Mouse (Mus musculus): Measurements from ENCODE around the gene Olfr763. TPM values are rescaled to one million over a fixed set of nuclear protein-coding genes. Genes with fewer than 3 reads are reported as not detected.
"Not testable (repeated sequence)": the region's sequence is repeated elsewhere in the genome, so short reads cannot be mapped to it uniquely, and the experiment has no call there.

Olfr763 gene
- not detected in 2 replicates for polyA plus RNA-seq (2015; fragmentation: Nextera tagmentation; extraction: Ambion mirVana)

GRCm38 (mm10) chr10:129010288-129010841 is at the start of gene Olfr763:
Gene Olfr763, plus strand, starts transcription at chr10:129010791.
- no peak for ATAC-seq
- Histone ChIP-seq H3K36me3 (ENCODE audit: poor library complexity, severe bottlenecking) (no peaks in the 10 kb centered on the region), H3K4me1 (no peaks in the 10 kb centered on the region), H3K4me3 (no peak within 1 kb of the TSS), H3K9ac (no peak within 1 kb of the TSS), H3K27me3 (no peaks in the 10 kb centered on the region), H3K4me2 (no peak within 1 kb of the TSS), H3K27ac (no peak within 1 kb of the TSS), H3K9me3 (replicated peaks) (no peaks in the 10 kb centered on the region)
- WGBS: 80% methylated on average over 2 of the region's 2 CpGs

GRCm38 (mm10) chr10:128964961-128965360 is 45.6 kb upstream of the Olfr763 start:
- H3K4me1 ChIP-seq: no peaks in the 10 kb centered on the region
- H3K4me2 ChIP-seq: no peak overlapping the region
- no peak overlapping the region for H3K27ac ChIP-seq
- H3K4me3 ChIP-seq: no peak overlapping the region
- no peaks in the 10 kb centered on the region for H3K36me3 ChIP-seq (ENCODE audit: poor library complexity, severe bottlenecking)
- no peaks in the 10 kb centered on the region for H3K9me3 ChIP-seq (replicated peaks)
- 69% methylated on average over 2 of the region's 2 CpGs for WGBS
- no peak overlapping the region for H3K9ac ChIP-seq
- no peak for ATAC-seq
- no peaks in the 10 kb centered on the region for H3K27me3 ChIP-seq

GRCm38 (mm10) chr10:128965871-128966270 is 44.7 kb upstream of the Olfr763 start:
- Histone ChIP-seq H3K27ac (no peak overlapping the region), H3K4me2 (no peak overlapping the region), H3K9ac (no peak overlapping the region), H3K4me1 (no peaks in the 10 kb centered on the region), H3K4me3 (no peak overlapping the region), H3K27me3 (no peaks in the 10 kb centered on the region), H3K9me3 (replicated peaks) (no peaks in the 10 kb centered on the region), H3K36me3 (ENCODE audit: poor library complexity, severe bottlenecking) (no peaks in the 10 kb centered on the region)
- 84% methylated on average over 6 of the region's 6 CpGs for WGBS
- ATAC-seq: no peak

DNA sequence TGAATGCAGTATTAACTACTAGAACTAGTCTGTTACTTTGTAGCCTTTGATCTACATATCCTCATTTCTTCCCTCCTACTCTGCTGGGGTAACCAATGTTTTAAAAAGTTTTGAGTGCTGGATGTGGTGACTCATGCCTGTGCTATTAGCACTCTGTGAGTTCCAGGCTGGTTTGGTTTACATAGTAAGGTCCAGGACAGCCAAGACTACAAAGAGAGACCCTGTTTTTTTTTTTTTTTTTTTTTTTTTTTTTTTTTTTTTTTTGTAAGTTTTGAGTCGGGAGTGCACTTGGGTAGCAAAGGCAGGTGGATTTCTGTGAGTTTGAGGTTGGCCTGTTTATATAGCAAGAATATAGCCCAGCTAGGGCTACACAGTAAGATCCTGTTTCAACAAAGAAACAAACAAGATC is 42.2 kb upstream of the Olfr763 start:
- no peak for ATAC-seq
- 44% methylated on average over 1 of the region's 1 CpGs for WGBS
- no peak overlapping the region for H3K9ac ChIP-seq
- H3K4me1 ChIP-seq: no peaks in the 10 kb centered on the region
- H3K4me3 ChIP-seq: no peak overlapping the region
- H3K36me3 ChIP-seq (ENCODE audit: poor library complexity, severe bottlenecking): no peaks in the 10 kb centered on the region
- no peaks in the 10 kb centered on the region for H3K27me3 ChIP-seq
- no peak overlapping the region for H3K4me2 ChIP-seq
- H3K9me3 ChIP-seq (replicated peaks): no peaks in the 10 kb centered on the region
- H3K27ac ChIP-seq: no peak overlapping the region

GRCm38 (mm10) chr10:128970740-128971250 is 39.8 kb upstream of the Olfr763 start:
- no peak for ATAC-seq
- Histone ChIP-seq H3K4me2 (no peak overlapping the region), H3K36me3 (ENCODE audit: poor library complexity, severe bottlenecking) (no peaks in the 10 kb centered on the region), H3K27ac (no peak overlapping the region), H3K4me3 (no peak overlapping the region), H3K9me3 (replicated peaks) (no peaks in the 10 kb centered on the region), H3K9ac (no peak overlapping the region), H3K27me3 (no peaks in the 10 kb centered on the region), H3K4me1 (no peaks in the 10 kb centered on the region)
- WGBS: 39% methylated on average over 1 of the region's 1 CpGs

- H3K4me3 ChIP-seq: no peak overlapping the region
- no peaks in the 10 kb centered on the region for H3K9me3 ChIP-seq (replicated peaks)
- no peaks in the 10 kb centered on the region for H3K27me3 ChIP-seq
- H3K27ac ChIP-seq: no peak overlapping the region
- 81% methylated on average over 4 of the region's 4 CpGs for WGBS
- H3K4me2 ChIP-seq: no peak overlapping the region
- H3K36me3 ChIP-seq (ENCODE audit: poor library complexity, severe bottlenecking): no peaks in the 10 kb centered on the region
- no peaks in the 10 kb centered on the region for H3K4me1 ChIP-seq
- ATAC-seq: no peak
- no peak overlapping the region for H3K9ac ChIP-seq
Observed at GRCm38 (mm10) chr10:128972841-128973240, 37.8 kb upstream of the Olfr763 start.

DNA sequence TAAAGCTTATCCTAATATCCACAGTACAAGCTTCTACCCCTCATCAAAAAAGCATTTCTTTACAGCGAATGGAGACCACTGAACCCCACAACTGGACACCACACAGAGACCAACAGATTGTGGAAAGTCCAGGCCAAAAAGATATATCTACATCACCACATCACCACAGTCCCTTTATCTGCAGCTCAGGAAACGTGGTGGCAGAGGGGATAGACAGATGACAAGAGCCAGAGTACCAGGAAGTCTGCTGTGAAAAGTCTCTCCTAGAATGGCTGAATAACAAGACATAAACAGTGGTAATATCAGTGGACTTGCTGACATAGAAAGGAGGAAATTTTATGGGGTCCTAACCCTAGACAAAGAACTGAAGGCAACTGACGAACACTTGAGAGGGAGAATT is 34.2 kb upstream of the Olfr763 start:
- Histone ChIP-seq H3K36me3 (ENCODE audit: poor library complexity, severe bottlenecking) (no peaks in the 10 kb centered on the region), H3K4me1 (no peaks in the 10 kb centered on the region), H3K9me3 (replicated peaks) (no peaks in the 10 kb centered on the region), H3K27me3 (no peaks in the 10 kb centered on the region), H3K9ac (no peak overlapping the region), H3K27ac (no peak overlapping the region), H3K4me3 (no peak overlapping the region), H3K4me2 (no peak overlapping the region)
- ATAC-seq: no peak
- 67% methylated on average over 3 of the region's 3 CpGs for WGBS

DNA sequence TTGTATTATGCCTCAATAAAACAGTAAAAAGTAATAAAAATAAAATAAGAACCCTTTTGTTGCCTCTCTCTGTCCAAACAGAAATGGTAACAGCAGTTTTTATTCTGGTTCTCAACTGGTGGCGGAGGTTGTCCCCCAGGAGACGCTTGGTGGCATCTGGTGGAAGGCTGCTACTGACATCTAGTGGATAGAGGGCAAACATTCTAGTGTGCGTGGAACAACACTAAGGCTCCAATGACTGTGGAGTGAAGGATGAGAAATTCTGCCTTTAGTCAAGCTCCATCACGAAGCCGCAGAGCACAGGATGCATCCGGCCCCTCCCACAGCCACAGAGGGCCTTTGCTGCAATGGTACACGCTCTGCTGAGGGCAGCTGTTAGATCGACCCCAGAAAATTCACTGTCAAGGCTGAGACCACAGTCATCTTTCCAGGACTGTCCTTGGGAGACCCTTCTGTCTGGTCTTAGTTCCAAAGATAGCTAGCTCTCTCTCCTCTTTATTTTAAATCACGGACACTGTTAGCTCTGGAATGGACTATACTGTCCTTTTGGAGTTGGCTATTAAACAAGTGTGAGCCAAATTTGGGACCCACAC is 33.0 kb upstream of the Olfr763 start:
- no peaks in the 10 kb centered on the region for H3K27me3 ChIP-seq
- no peaks in the 10 kb centered on the region for H3K9me3 ChIP-seq (replicated peaks)
- no peak overlapping the region for H3K27ac ChIP-seq
- peak; percentile 79 for ATAC-seq
- no peak overlapping the region for H3K4me2 ChIP-seq
- H3K4me3 ChIP-seq: no peak overlapping the region
- H3K4me1 ChIP-seq: no peaks in the 10 kb centered on the region
- H3K36me3 ChIP-seq (ENCODE audit: poor library complexity, severe bottlenecking): no peaks in the 10 kb centered on the region
- H3K9ac ChIP-seq: no peak overlapping the region
- WGBS: 29% methylated on average over 9 of the region's 9 CpGs

DNA sequence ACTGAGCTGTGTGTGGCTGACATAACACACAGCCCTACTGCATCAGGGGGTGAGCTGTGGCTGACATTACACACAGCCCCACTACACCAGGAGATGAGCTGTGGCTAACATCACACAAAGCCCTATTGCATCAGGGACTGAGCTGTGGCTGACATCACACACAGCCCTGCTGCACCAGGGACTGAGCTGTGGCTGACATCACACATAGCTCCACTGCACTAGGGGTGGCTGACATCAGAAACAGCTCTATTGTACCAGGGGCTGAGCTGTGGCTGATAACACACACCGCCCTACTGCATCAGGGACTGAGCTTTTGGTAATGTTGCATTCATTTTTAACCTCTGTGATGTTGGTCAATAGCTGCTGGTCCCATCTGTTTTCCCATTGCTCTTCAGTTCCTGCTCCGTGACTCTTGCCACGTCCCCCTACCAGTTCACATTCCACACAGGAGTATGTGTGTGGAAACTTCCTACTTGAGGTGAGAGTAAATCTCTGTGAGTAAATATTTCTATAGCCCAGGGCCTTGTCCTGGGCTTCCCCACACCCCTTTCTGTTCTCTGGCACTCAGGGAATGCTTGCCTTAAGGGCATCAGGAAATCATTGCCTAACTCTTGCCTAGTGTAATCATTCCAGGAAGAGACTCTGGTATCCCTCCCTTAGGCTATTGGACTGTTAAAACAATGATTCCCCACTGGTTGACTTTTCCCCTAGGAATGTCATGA is 29.8 kb upstream of the Olfr763 start:
- no peak for ATAC-seq
- Histone ChIP-seq H3K4me2 (no peak overlapping the region), H3K9me3 (replicated peaks) (no peaks in the 10 kb centered on the region), H3K4me1 (no peaks in the 10 kb centered on the region), H3K27ac (no peak overlapping the region), H3K27me3 (no peaks in the 10 kb centered on the region), H3K9ac (no peak overlapping the region), H3K4me3 (no peak overlapping the region), H3K36me3 (ENCODE audit: poor library complexity, severe bottlenecking) (no peaks in the 10 kb centered on the region)
- WGBS: 87% methylated on average over 3 of the region's 3 CpGs

DNA sequence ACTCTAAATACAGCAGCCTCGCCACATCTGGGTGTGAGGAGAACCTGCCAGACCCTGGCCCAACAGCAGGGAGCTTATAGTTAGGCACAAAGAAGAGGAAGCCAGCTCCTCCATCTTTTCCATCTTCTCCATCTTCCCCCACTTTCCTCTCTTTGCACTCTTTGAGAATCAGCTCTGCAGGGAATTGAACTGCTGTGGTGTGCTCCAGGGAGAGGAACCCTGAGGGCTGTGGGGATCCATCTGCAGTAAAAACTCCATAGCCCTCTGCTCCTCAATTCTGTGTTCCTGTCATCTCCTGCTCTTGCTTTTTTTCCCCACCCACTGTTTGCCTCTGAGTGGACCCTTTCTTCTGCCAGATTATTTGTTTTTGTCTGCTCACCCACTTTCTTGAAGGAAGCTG is 21.5 kb upstream of the Olfr763 start, which contains the start of gene Olfr9:
Gene Olfr9 (plus strand): TSS at position 301 of the 400 bp plus-strand sequence.
- 88% methylated on average over 1 of the region's 1 CpGs for WGBS

DNA sequence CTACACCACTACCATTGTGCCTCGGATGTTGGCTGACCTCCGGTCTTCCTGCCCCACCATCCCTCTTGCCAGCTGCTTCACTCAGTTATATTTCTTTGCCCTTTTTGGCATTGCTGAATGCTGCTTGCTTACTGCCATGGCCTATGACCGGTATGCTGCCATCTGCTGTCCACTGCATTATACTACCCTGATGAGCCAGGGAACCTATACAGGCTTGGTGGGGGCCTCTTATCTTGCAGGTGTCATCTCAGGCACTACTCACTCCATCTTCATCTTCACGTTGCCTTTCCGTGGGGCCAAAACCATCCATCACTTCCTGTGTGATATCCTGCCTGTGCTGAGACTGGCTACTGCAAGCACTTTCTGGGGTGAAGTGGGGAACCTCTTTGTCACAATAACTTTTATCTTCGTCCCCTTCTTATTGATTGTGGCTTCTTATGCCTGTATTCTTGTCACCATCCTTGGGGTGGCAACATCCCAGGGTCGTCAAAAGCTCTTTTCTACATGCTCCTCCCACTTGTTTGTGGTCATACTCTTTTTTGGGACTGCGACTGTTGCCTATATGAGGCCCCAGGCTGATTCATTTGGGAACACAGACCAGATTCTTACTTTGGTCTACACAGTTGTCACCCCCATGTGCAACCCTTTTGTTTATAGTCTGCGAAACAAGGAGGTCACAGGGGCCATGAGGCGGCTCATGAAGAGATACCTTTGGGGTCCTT is 20.3 kb upstream of the Olfr763 start:
- H3K9ac ChIP-seq; H3K4me1 ChIP-seq; H3K9me3 ChIP-seq (replicated peaks); H3K4me3 ChIP-seq; H3K27me3 ChIP-seq; ATAC-seq; H3K27ac ChIP-seq; H3K36me3 ChIP-seq (ENCODE audit: poor library complexity, severe bottlenecking); H3K4me2 ChIP-seq: not testable (repeated sequence)
- WGBS: 67% methylated on average over 7 of the region's 10 CpGs

More for the DNA sequence above, 21.5 kb upstream of the Olfr763 start, which contains the start of gene Olfr9:
- not testable (repeated sequence) for H3K9me3 ChIP-seq (replicated peaks); H3K27ac ChIP-seq; H3K4me3 ChIP-seq; ATAC-seq; H3K27me3 ChIP-seq; H3K4me2 ChIP-seq; H3K36me3 ChIP-seq (ENCODE audit: poor library complexity, severe bottlenecking); H3K4me1 ChIP-seq; H3K9ac ChIP-seq

- H3K9me3 ChIP-seq (replicated peaks): no peaks in the 10 kb centered on the region
- no peak for ATAC-seq
- no peaks in the 10 kb centered on the region for H3K27me3 ChIP-seq
- no peak overlapping the region for H3K4me2 ChIP-seq
- no peaks in the 10 kb centered on the region for H3K36me3 ChIP-seq (ENCODE audit: poor library complexity, severe bottlenecking)
- no peak overlapping the region for H3K27ac ChIP-seq
- H3K4me1 ChIP-seq: no peaks in the 10 kb centered on the region
- H3K4me3 ChIP-seq: no peak overlapping the region
- no peak overlapping the region for H3K9ac ChIP-seq
Observed at GRCm38 (mm10) chr10:128990994-128991393, 19.6 kb upstream of the Olfr763 start.

Measured in forebrain, embryonic 13.5 days (tissue).